ENCODE assay signal across 10 mouse cellular contexts in genomic region chr7:137308061-137309060, GRCm38 (mm10). TPM values are rescaled to one million over a fixed set of nuclear protein-coding genes. Genes with fewer than 3 reads are reported as not detected.
DNase-seq lines count a peak whose midpoint lies in the region; ATAC-seq and TF ChIP-seq lines count a peak whose summit lies in the region.
"Had no signal": no experiment of that assay in that cellular context is flagged by ENCODE, and none has a peak within 500 bp of the region (broad histone marks: within the 10 kb centered on the region; RNA-seq: fewer than 3 reads in every experiment).

No protein-coding gene starts in this region.

- DNase-seq in forebrain, embryonic 10.5 days (ENCODE audit: extremely low spot score, low spot score), result no peak
- DNase-seq in midbrain, embryonic 10.5 days (ENCODE audit: low spot score), result no peak
- no peak for DNase-seq in liver, postnatal 0 days
- DNase-seq in right cerebral cortex, adult 2 months (ENCODE audit: low spot score in 2 of 2), result no peak
- no peak for DNase-seq in left cerebral cortex, postnatal 14 days (ENCODE audit: low spot score in 2 of 2)
- DNase-seq: adrenal gland, postnatal 36 days had no signal

- no peaks in the 10 kb centered on the region for H3K36me3 ChIP-seq in forebrain, embryonic 10.5 days (replicated peaks)
- no peaks in the 10 kb centered on the region for H3K36me3 ChIP-seq in forebrain, embryonic 15.5 days
- H3K36me3 ChIP-seq in C2C12 (ENCODE audit: control insufficient read depth, insufficient read depth), result peaks cover 9% of the 10 kb centered on the region
- H3K36me3 ChIP-seq in forebrain, embryonic 12.5 days (replicated peaks), result no peaks in the 10 kb centered on the region
- H3K36me3 ChIP-seq in midbrain, embryonic 10.5 days, result peaks cover 5% of the 10 kb centered on the region; the same call in 1 of the 2 replicates
- H3K36me3 ChIP-seq in liver, postnatal 0 days (replicated peaks; ENCODE audit: insufficient read depth, low read length), result no peaks in the 10 kb centered on the region

- no peak overlapping the region for H3K4me2 ChIP-seq in forebrain, embryonic 15.5 days (replicated peaks)
- H3K4me2 ChIP-seq in forebrain, embryonic 12.5 days, result peak overlapping the region; percentile 60
- H3K4me2 ChIP-seq in liver, postnatal 0 days (ENCODE audit: low read depth, low read length), result no peak overlapping the region

- H3K79me3 ChIP-seq in C2C12 (ENCODE audit: low read depth), result peaks cover 31% of the 10 kb centered on the region

- no peak for ATAC-seq in forebrain, embryonic 15.5 days (replicated peaks)
- ATAC-seq in forebrain, embryonic 12.5 days (ENCODE audit: low FRiP score), result no peak
- no peak for ATAC-seq in liver, postnatal 0 days

- H3K9ac ChIP-seq in forebrain, embryonic 15.5 days (replicated peaks), result no peak overlapping the region
- peak overlapping the region; percentile 61; the same call in 1 of the 2 replicates for H3K9ac ChIP-seq in forebrain, embryonic 12.5 days
- H3K9ac ChIP-seq in liver, postnatal 0 days (replicated peaks), result no peak overlapping the region

- peak overlapping the region; percentile 86; the same call in 1 of the 2 replicates for H3K27ac ChIP-seq in forebrain, embryonic 10.5 days
- no peak overlapping the region for H3K27ac ChIP-seq in forebrain, embryonic 15.5 days (replicated peaks)
- peak overlapping the region; percentile 65; the same call in 1 of the 2 replicates for H3K27ac ChIP-seq in forebrain, embryonic 12.5 days
- H3K27ac ChIP-seq in midbrain, embryonic 10.5 days (replicated peaks), result peak overlapping the region; percentile 88
- no peak overlapping the region for H3K27ac ChIP-seq in liver, postnatal 0 days (ENCODE audit: low read depth)

- peak overlapping the region; percentile 98 for H3ac ChIP-seq in C2C12 (ENCODE audit: control insufficient read depth, insufficient read length, low read depth)

- no peak for TF ChIP-seq CTCF in C2C12 (IDR thresholded peaks at IDR 0.05; ENCODE audit: control insufficient read depth, insufficient read depth, insufficient read length)
- TF ChIP-seq CTCF in liver, postnatal 0 days (IDR thresholded peaks at IDR 0.05; ENCODE audit: low read depth), result no peak

- WGBS in forebrain, embryonic 10.5 days, result 17% methylated on average over 19 of the region's 19 CpGs
- 23% methylated on average over 19 of the region's 19 CpGs for WGBS in forebrain, embryonic 15.5 days
- 20% methylated on average over 19 of the region's 19 CpGs for WGBS in forebrain, embryonic 12.5 days
- 16% methylated on average over 19 of the region's 19 CpGs for WGBS in midbrain, embryonic 10.5 days
- WGBS in liver, postnatal 0 days (ENCODE audit: insufficient replicate concordance), result 27% methylated on average over 19 of the region's 19 CpGs

- H3K9me3 ChIP-seq in forebrain, embryonic 10.5 days, result no peaks in the 10 kb centered on the region
- H3K9me3 ChIP-seq in forebrain, embryonic 15.5 days, result no peaks in the 10 kb centered on the region
- no peaks in the 10 kb centered on the region for H3K9me3 ChIP-seq in forebrain, embryonic 12.5 days
- H3K9me3 ChIP-seq in midbrain, embryonic 10.5 days (replicated peaks), result no peaks in the 10 kb centered on the region
- no peaks in the 10 kb centered on the region for H3K9me3 ChIP-seq in liver, postnatal 0 days (ENCODE audit: low read length)

- H3K4me3 ChIP-seq in forebrain, embryonic 10.5 days, result peak overlapping the region; percentile 65
- no peak overlapping the region for H3K4me3 ChIP-seq in forebrain, embryonic 15.5 days
- H3K4me3 ChIP-seq in C2C12 (ENCODE audit: insufficient read depth, poor library complexity, severe bottlenecking), result peak overlapping the region; percentile 39
- peak overlapping the region; percentile 61 for H3K4me3 ChIP-seq in forebrain, embryonic 12.5 days (replicated peaks)
- H3K4me3 ChIP-seq in midbrain, embryonic 10.5 days, result peak overlapping the region; percentile 71
- H3K4me3 ChIP-seq in liver, postnatal 0 days (ENCODE audit: low read depth, low read length), result no peak overlapping the region

- no peak for TF ChIP-seq EP300 in liver, postnatal 0 days (IDR thresholded peaks at IDR 0.05; ENCODE audit: low read depth)

- peaks cover 55% of the 10 kb centered on the region for H3K79me2 ChIP-seq in C2C12 (ENCODE audit: control insufficient read depth, insufficient read depth)

- H3K4me1 ChIP-seq in forebrain, embryonic 10.5 days, result peaks cover 80% of the 10 kb centered on the region
- peaks cover 37% of the 10 kb centered on the region for H3K4me1 ChIP-seq in forebrain, embryonic 15.5 days
- H3K4me1 ChIP-seq in forebrain, embryonic 12.5 days, result peaks cover 54% of the 10 kb centered on the region
- H3K4me1 ChIP-seq in midbrain, embryonic 10.5 days, result peaks cover 66% of the 10 kb centered on the region
- peaks cover 10% of the 10 kb centered on the region for H3K4me1 ChIP-seq in liver, postnatal 0 days (ENCODE audit: insufficient read depth)

- peaks cover 99% of the 10 kb centered on the region for H3K27me3 ChIP-seq in forebrain, embryonic 10.5 days (ENCODE audit: poor library complexity, severe bottlenecking)
- peaks cover 85% of the 10 kb centered on the region for H3K27me3 ChIP-seq in forebrain, embryonic 15.5 days
- H3K27me3 ChIP-seq in C2C12 (ENCODE audit: control insufficient read depth, insufficient read depth, insufficient read length), result no peaks in the 10 kb centered on the region
- peaks cover 88% of the 10 kb centered on the region for H3K27me3 ChIP-seq in forebrain, embryonic 12.5 days
- peaks cover 98% of the 10 kb centered on the region for H3K27me3 ChIP-seq in midbrain, embryonic 10.5 days (ENCODE audit: low read depth, poor library complexity, severe bottlenecking)
- peaks cover 89% of the 10 kb centered on the region for H3K27me3 ChIP-seq in liver, postnatal 0 days (ENCODE audit: insufficient read depth, low read length)

- intact Hi-C loops in left cerebral cortex, postnatal 14 days (cut with DNase I), result loop anchor here (5.0 kb wide), 1 partner anchor 76 kb away; no protein-coding TSS in a partner anchor

TF ChIP-seq in C2C12, 6 proteins besides CTCF, POLR2A, EP300 and RAD21:
- TF ChIP-seq USF1 (IDR thresholded peaks at IDR 0.05; ENCODE audit: low read depth) (no peak), CEBPB (IDR thresholded peaks at IDR 0.05; ENCODE audit: low read depth) (no peak), FOSL1 (IDR thresholded peaks at IDR 0.05; ENCODE audit: insufficient read depth, low read length, poor library complexity, severe bottlenecking) (no peak), MYOD1 (IDR thresholded peaks at IDR 0.05; ENCODE audit: control insufficient read depth, insufficient read length, low read depth) (no peak), MAX (IDR thresholded peaks at IDR 0.05) (no peak), MYOG (IDR thresholded peaks at IDR 0.05; ENCODE audit: control insufficient read depth, extremely low read depth, insufficient read length) (no peak)
TF ChIP-seq in C2C12: peak in this region for 0.

RNA-seq across cellular contexts. Expression of gene Ebf3, which starts 5.9 kb away (rescaled TPM):
- 1.3 TPM in 2 replicates for polyA plus RNA-seq in forebrain, embryonic 10.5 days (2016; fragmentation: Nextera tagmentation; extraction: Ambion mirVana)
- 0.80 and 0.83 TPM in 2 replicates for polyA plus RNA-seq in forebrain, embryonic 15.5 days (2015; fragmentation: Nextera tagmentation; extraction: Ambion mirVana)
- 8.1 TPM for polyA plus RNA-seq in C2C12 (2012; fragmentation: generic; extraction: Trizol)
- polyA plus RNA-seq in forebrain, embryonic 12.5 days (2016; fragmentation: Nextera tagmentation; extraction: Ambion mirVana), result 3.4 and 6.4 TPM in 2 replicates
- 3.2 and 5.4 TPM in 2 replicates for polyA plus RNA-seq in midbrain, embryonic 10.5 days (2016; fragmentation: Nextera tagmentation; extraction: Ambion mirVana)
- polyA plus RNA-seq in liver, postnatal 0 days (2015; fragmentation: Nextera tagmentation; extraction: Ambion mirVana), result 0.05 TPM in 1 of 2 replicates, not detected in the other
- total RNA-seq in left cerebral cortex, postnatal 14 days (2021), result under 1 TPM; 0.68 to 0.70 TPM
- total RNA-seq: megakaryocyte-erythroid progenitor cell, adult 5-6 weeks had no signal

Comparison
In these comparisons a context has a peak if more than half of its experiments do, and no peak if none do; other contexts are left out.
1. H3K27ac ChIP-seq: peak in forebrain, embryonic 10.5 days (single experiment), forebrain, embryonic 12.5 days (single experiment) and midbrain, embryonic 10.5 days (single experiment); none in forebrain, embryonic 15.5 days (single experiment) and liver, postnatal 0 days (single experiment).
2. H3K4me3 ChIP-seq: peak in forebrain, embryonic 10.5 days (single experiment), C2C12 (single experiment), forebrain, embryonic 12.5 days (single experiment) and midbrain, embryonic 10.5 days (single experiment); none in forebrain, embryonic 15.5 days (single experiment) and liver, postnatal 0 days (single experiment).